Comparison of ENCODE assay signal across 7 mouse cellular contexts in the genomic region with DNA sequence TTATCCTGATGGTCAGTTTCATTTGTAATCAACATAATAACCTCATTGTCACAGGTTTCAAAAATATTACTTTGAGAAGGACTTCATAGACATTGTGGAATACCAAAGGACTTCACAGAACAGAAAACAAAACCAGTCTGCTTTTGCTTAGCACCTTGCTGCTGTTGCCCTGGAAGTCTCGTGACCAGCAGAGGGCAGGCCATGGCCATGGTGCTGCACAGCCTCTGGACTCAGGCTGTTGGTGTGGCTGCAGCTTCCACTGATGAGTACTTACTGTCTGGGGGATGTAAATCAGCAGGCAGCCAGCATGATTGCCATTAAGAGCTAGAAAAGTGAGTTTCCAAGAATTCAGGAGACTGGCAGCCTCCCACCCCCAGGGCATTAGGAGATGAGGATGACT. TPM values are rescaled to one million over a fixed set of nuclear protein-coding genes. Genes with fewer than 3 reads are reported as not detected.
A peak's percentile ranks its signal among the peaks of the same experiment; 100 is the strongest.
DNase-seq lines count a peak whose midpoint lies in the region; TF ChIP-seq lines count a peak whose summit lies in the region.

No protein-coding gene starts in this region.

- DNase-seq in A20 (ENCODE audit: low read depth, low spot score) = peak; percentile 66
- peak; percentile 76 for DNase-seq in CD4-positive, CD25-positive, alpha-beta regulatory T cell, adult 2 months (ENCODE audit: low read depth, low spot score)
- DNase-seq in brain, embryonic 14.5 days (ENCODE audit: low read depth) = no peak
- peak; percentile 66 for DNase-seq in gastrocnemius, postnatal 25 days
- DNase-seq in layer of hippocampus, postnatal 14 days (ENCODE audit: low spot score in 2 of 2) = peak; percentile 44 to 68
- peak; percentile 44 for DNase-seq in mesoderm, embryonic 11.5 days (ENCODE audit: low read depth, low spot score)
- DNase-seq in thymus, adult 18-20 months = peak; percentile 35 to 40

- peak; percentile 54 for TF ChIP-seq CTCF in brain, embryonic 14.5 days (IDR thresholded peaks at IDR 0.05; ENCODE audit: borderline replicate concordance, extremely low read depth, insufficient read depth, insufficient read length)

- no peak for TF ChIP-seq POLR2A in brain, embryonic 14.5 days (IDR thresholded peaks at IDR 0.05; ENCODE audit: borderline replicate concordance, extremely low read depth, insufficient read depth, insufficient read length, poor library complexity, severe bottlenecking)

RNA-seq across cellular contexts. Expression of a gene that starts 16.8 kb away (rescaled TPM):
- 105 and 106 TPM in 2 replicates for polyA plus RNA-seq in brain, embryonic 14.5 days (2012; rRNA removed)
- 10 to 100 TPM; 41.5 to 52.7 TPM for total RNA-seq in gastrocnemius, postnatal 25 days (2021)
- total RNA-seq in layer of hippocampus, postnatal 14 days (2021) = 100 to 1,000 TPM; 130 to 137 TPM
